Comparison of ENCODE assay signal across 12 mouse cellular contexts in genomic region chr9:74066278-74066677, GRCm38 (mm10). TPM values are rescaled to one million over a fixed set of nuclear protein-coding genes. Genes with fewer than 3 reads are reported as not detected.
DNase-seq lines count a peak whose midpoint lies in the region; TF ChIP-seq lines count a peak whose summit lies in the region.
"Had no signal": no experiment of that assay in that cellular context is flagged by ENCODE, and none has a peak within 500 bp of the region (broad histone marks: within the 10 kb centered on the region; RNA-seq: fewer than 3 reads in every experiment).

No protein-coding gene starts in this region.

- H3K36me3 ChIP-seq in E14TG2a.4 (ENCODE audit: insufficient read depth, low read length) = no peaks in the 10 kb centered on the region
- H3K36me3 ChIP-seq: hindbrain, embryonic 13.5 days; midbrain, embryonic 13.5 days had no signal

- H3K9me3 ChIP-seq in E14TG2a.4 (ENCODE audit: low read length) = no peaks in the 10 kb centered on the region
- H3K9me3 ChIP-seq: hindbrain, embryonic 13.5 days; midbrain, embryonic 13.5 days had no signal

- intact Hi-C loops in left cerebral cortex, adult 2 months (cut with DNase I) = no loop called here
- intact Hi-C loops in left cerebral cortex, postnatal 36 days (cut with DNase I) = no loop called here

- H3K27me3 ChIP-seq in E14TG2a.4 (ENCODE audit: insufficient read depth, low read length) = no peaks in the 10 kb centered on the region
- H3K27me3 ChIP-seq: hindbrain, embryonic 13.5 days had no signal

- H3K4me1 ChIP-seq in E14TG2a.4 (replicated peaks; ENCODE audit: low read depth, low read length) = no peaks in the 10 kb centered on the region
- H3K4me1 ChIP-seq: midbrain, embryonic 13.5 days had no signal

- no peak overlapping the region for H3K4me3 ChIP-seq in left cerebral cortex, adult 2 months
- H3K4me3 ChIP-seq in E14TG2a.4 (replicated peaks; ENCODE audit: low read length) = no peak overlapping the region
- H3K4me3 ChIP-seq: hindbrain, embryonic 13.5 days; midbrain, embryonic 13.5 days had no signal

- H3K27ac ChIP-seq in left cerebral cortex, adult 2 months = no peak overlapping the region
- H3K27ac ChIP-seq: hindbrain, embryonic 13.5 days; midbrain, embryonic 13.5 days had no signal

- peak; percentile 35 for TF ChIP-seq CTCF in left cerebral cortex, adult 2 months (IDR thresholded peaks at IDR 0.05)
- TF ChIP-seq CTCF in E14TG2a.4 (conservative IDR thresholded peaks at IDR 0.05; ENCODE audit: low read length) = peak; percentile 74

- peak; percentile 17 for DNase-seq in adrenal gland, postnatal 14 days
- DNase-seq in adrenal gland, adult 18-20 months (ENCODE audit: low spot score in 2 of 2) = no peak
- DNase-seq in left cerebral cortex, adult 2 months (ENCODE audit: extremely low spot score in 1 of 2, low spot score in 2 of 2) = no peak
- DNase-seq in left cerebral cortex, postnatal 36 days (ENCODE audit: low spot score in 2 of 2) = no peak
- peak; percentile 16 for DNase-seq in embryo, embryonic 9.5 days (ENCODE audit: extremely low spot score)
- DNase-seq in thymus, postnatal 0 days (ENCODE audit: low spot score) = no peak
- DNase-seq in layer of hippocampus, adult 9-11 months = no peak
- DNase-seq: cerebellum, adult 8-10 months; right cerebral cortex, postnatal 25 days had no signal

RNA-seq across cellular contexts. Expression of gene Wdr72, which starts 43.9 kb away (rescaled TPM):
- 0.07 and 0.08 TPM in 2 replicates for total RNA-seq in adrenal gland, postnatal 14 days (2021)
- total RNA-seq in adrenal gland, adult 18-20 months (2021) = under 1 TPM in 1 of 2 experiments, not detected in 1; 0.07 TPM
- total RNA-seq in left cerebral cortex, adult 2 months (2021) = under 1 TPM in 1 of 2 experiments, not detected in 1; 0.07 TPM
- total RNA-seq in left cerebral cortex, postnatal 36 days (2021) = not detected
- polyA plus RNA-seq in thymus, postnatal 0 days (2015; fragmentation: Nextera tagmentation; extraction: Ambion mirVana) = 0.31 and 0.57 TPM in 2 replicates

Comparison
In these comparisons a context has a peak if more than half of its experiments do, and no peak if none do; other contexts are left out.
1. DNase-seq: peak in adrenal gland, postnatal 14 days (single experiment) and embryo, embryonic 9.5 days (single experiment); none in adrenal gland, adult 18-20 months (0 of 2), left cerebral cortex, adult 2 months (0 of 2), left cerebral cortex, postnatal 36 days (0 of 2), thymus, postnatal 0 days (single experiment) and layer of hippocampus, adult 9-11 months (single experiment).